Mouse (Mus musculus) stomach, postnatal 0 days (tissue): ENCODE measurements at regions not wholly inside any gene's neighbourhood (a gene's known extent, or its start where the extent isn't known, plus 50 kb on each side); places are given as distances from the start of the nearest gene placed in this dataset.

ENCODE experiments used
- CTCF ChIP-seq: IDR thresholded peaks from 2 replicates; pipeline ENCODE4 v1.5.1; 2016; ENCODE audit warnings: antibody characterized with exemption, low read depth, mild to moderate bottlenecking, moderate library complexity
- EP300 ChIP-seq: optimal IDR thresholded peaks from 2 replicates; pipeline ENCODE3; 2016; ENCODE audit warnings: antibody characterized with exemption

DNA sequence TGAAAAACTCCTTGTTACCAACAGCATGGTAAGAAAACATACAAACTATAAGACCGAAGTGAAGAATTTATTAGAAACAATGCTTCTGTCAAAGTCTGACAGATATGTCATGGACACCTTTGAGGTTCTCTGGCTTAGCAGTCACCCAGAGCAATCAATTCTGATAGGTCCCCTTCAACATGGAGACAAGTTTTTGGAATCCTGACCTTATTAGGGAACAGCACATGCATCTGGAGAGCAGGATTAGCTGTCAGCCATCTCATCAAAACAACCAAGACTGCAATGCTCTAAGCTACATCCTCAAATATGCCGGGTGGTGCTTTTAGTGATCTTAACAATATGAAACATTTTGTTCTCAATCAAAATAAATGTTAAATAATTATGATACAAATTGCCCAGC lies 817.2 kb upstream of the Cntn5 start:
- TF ChIP-seq CTCF (no peak), EP300 (no peak)
